Mouse (Mus musculus) forebrain, embryonic 14.5 days (tissue): Measurements from ENCODE around the gene Oas1a. TPM values are rescaled to one million over a fixed set of nuclear protein-coding genes. Genes with fewer than 3 reads are reported as not detected.
"Not testable (repeated sequence)": the region's sequence is repeated elsewhere in the genome, so short reads cannot be mapped to it uniquely, and the experiment has no call there.

Source experiments
- ATAC-seq: fragments of 200-750 bp; cut with Nextera tagmentation; 2 replicates; pipeline ENCODE4 v1.8.0; 2017; ENCODE audit warnings: mild to moderate bottlenecking, moderate library complexity
- DNase-seq: peaks from one replicate; pipeline ENCODE4 v3.0.0-alpha.2; 2015; ENCODE audit warnings: low spot score
- H3K27ac ChIP-seq: fragments of 300-500 bp; sonication (generic); 2 replicates; pipeline ENCODE4 v1.5.1; 2014; ENCODE audit warnings: low read depth, mild to moderate bottlenecking, control low read depth, low read length, moderate library complexity
- H3K27me3 ChIP-seq: fragments of 300-500 bp; sonication (generic); replicated peaks from 2 replicates; pipeline ENCODE4 v1.6.1; 2014; ENCODE audit warnings: low read length, control low read depth, mixed read lengths; ENCODE audit not compliant: control insufficient read depth, insufficient read depth
- H3K36me3 ChIP-seq: fragments of 300-500 bp; sonication (generic); 2 replicates; pipeline ENCODE4 v1.6.1; 2014; ENCODE audit warnings: low read length, control low read depth; ENCODE audit not compliant: control insufficient read depth, insufficient read depth
- H3K4me1 ChIP-seq: fragments of 300-500 bp; sonication (generic); 2 replicates; pipeline ENCODE4 v1.6.1; 2014; ENCODE audit warnings: antibody characterized with exemption, low read length, control low read depth; ENCODE audit not compliant: control insufficient read depth, insufficient read depth
- H3K4me2 ChIP-seq: fragments of 300-500 bp; sonication (generic); 2 replicates; pipeline ENCODE4 v1.6.1; 2014; ENCODE audit warnings: mild to moderate bottlenecking, control low read depth, low read length
- H3K4me3 ChIP-seq: fragments of 300-500 bp; sonication (generic); 2 replicates; pipeline ENCODE4 v1.5.1; 2014; ENCODE audit warnings: low read depth, low read length, control low read depth
- H3K9ac ChIP-seq: fragments of 300-500 bp; sonication (generic); 2 replicates; pipeline ENCODE4 v1.6.1; 2014; ENCODE audit warnings: mild to moderate bottlenecking, low read length, control low read depth, moderate library complexity
- H3K9me3 ChIP-seq: fragments of 300-500 bp; sonication (generic); replicated peaks from 2 replicates; pipeline ENCODE4 v1.6.1; 2016; ENCODE audit warnings: low read length, control low read depth, mixed read lengths; ENCODE audit not compliant: control insufficient read depth
- WGBS: fragments of 180-500 bp; shearing (Covaris S2); extraction: QIAGEN DNeasy Blood & Tissue Kit; methylation state at CpG from one replicate; pipeline ENCODE4 v1.1.7; 2014; 5-methylcytosine and 5-hydroxymethylcytosine counted together
- polyA plus RNA-seq: library from polyadenylated mRNA; unstranded; fragments of >200 nt; fragmentation: Nextera tagmentation; extraction: Ambion mirVana; gene quantifications from 2 replicates; pipeline ENCODE4 v1.2.1, GENCODE M21; 2014

The Oas1a gene
- polyA plus RNA-seq, 1 experiment from 2014 or later: 0.80 TPM

DNA sequence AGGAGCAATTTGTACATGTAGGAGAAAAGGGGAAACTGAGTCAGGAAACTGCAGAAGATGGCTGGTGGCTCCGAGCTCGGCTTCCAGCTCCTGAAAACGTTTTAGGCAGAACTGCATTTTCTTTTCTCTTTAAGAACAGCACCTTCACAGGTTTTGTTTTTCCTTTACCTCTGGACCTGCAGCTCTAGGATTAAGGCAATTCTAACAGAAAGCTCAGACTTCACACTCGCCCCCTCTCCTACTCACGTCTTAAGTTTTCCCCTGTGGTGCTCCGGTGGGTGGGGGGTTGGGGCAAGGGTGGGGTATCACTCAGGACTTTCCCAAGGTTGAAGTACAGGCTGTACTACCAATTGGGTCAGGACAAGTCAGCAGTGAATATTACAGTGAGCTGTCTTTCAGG, 19.5 kb downstream of the Oas1a start:
- Histone ChIP-seq H3K9me3 (no peaks in the 10 kb centered on the region), H3K27me3 (no peaks in the 10 kb centered on the region), H3K36me3 (no peaks in the 10 kb centered on the region), H3K4me2 (no peak overlapping the region), H3K4me3 (no peak overlapping the region), H3K9ac (no peak overlapping the region), H3K4me1 (no peaks in the 10 kb centered on the region), H3K27ac (no peak overlapping the region)
- ATAC-seq (no peak), DNase-seq (no peak)
- 62% methylated on average over 6 of the region's 6 CpGs for WGBS

DNA sequence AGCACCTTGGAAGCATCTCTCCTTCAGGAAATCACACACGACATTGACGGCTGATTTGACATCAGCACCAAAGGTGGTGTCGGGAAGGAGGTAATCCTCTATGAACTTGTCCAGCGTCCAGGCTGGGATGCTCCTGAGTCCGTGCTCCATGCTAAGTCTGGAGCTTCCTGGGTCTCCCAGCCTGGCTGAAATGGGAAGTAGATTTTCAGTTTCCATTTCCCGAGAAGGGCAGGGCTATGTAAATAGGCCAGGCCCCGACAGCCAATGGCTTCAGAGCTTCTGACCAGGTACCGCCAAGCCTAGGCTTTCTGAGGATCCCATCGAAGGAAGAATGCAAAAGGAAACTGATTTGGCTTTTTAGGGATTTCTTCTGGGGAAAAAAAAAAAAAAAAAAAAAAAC, 19.9 kb downstream of the Oas1a start, which contains the start of gene Oas1g:
TSS of gene Oas1g (minus strand) at position 201 of the 400 bp plus-strand sequence.
- H3K27ac ChIP-seq, H3K27me3 ChIP-seq, DNase-seq, H3K9ac ChIP-seq, H3K4me2 ChIP-seq, ATAC-seq, H3K4me3 ChIP-seq, H3K36me3 ChIP-seq, H3K4me1 ChIP-seq, H3K9me3 ChIP-seq: not testable (repeated sequence)
- WGBS: 33% methylated on average over 5 of the region's 9 CpGs

DNA sequence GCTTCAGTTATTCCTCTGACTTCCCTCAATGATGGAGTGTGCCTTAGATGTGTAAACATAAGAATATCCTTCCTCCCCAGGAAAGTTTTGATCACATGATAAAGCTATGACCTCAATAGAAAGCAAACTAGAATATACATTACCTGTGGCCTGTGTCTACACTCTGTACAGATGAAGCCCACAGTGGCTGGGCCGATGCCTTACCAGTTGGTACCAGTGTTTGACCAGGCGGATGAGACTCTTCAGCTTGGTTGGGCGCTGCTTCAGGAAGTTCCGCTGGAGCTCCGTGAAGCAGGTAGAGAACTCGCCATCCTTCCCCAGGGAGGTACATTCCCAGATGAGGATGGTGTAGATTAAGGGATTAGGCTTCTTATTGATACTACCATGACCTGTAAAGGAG, 25.6 kb downstream of the Oas1a start:
- WGBS: 93% methylated on average over 6 of the region's 6 CpGs
- H3K27me3 ChIP-seq, H3K9ac ChIP-seq, H3K4me1 ChIP-seq, H3K36me3 ChIP-seq, H3K27ac ChIP-seq, H3K4me3 ChIP-seq, H3K4me2 ChIP-seq, H3K9me3 ChIP-seq, ATAC-seq, DNase-seq: not testable (repeated sequence)

DNA sequence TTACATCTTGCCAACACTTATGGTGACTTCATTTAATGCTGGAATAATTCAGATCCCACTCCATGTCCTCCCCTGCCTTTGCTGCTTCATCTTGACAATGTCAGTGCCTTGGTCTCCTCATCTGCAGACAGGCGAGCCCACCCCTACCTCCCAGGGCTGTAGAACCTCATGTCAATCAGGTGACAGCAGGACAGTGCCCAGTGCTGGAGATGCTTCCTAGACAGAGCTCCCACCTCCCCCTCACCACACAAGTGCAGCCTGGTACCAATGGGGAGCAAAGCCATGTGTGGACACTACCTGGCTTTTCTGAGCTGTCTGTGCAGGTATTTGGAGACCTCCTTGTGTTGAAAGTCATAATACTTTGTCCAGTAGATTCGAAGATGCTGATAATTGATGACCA, 28.5 kb downstream of the Oas1a start:
- not testable (repeated sequence) for H3K27ac ChIP-seq, H3K9me3 ChIP-seq, DNase-seq, ATAC-seq, H3K4me3 ChIP-seq, H3K36me3 ChIP-seq, H3K4me1 ChIP-seq, H3K4me2 ChIP-seq, H3K9ac ChIP-seq, H3K27me3 ChIP-seq
- 74% methylated on average over 2 of the region's 2 CpGs for WGBS

DNA sequence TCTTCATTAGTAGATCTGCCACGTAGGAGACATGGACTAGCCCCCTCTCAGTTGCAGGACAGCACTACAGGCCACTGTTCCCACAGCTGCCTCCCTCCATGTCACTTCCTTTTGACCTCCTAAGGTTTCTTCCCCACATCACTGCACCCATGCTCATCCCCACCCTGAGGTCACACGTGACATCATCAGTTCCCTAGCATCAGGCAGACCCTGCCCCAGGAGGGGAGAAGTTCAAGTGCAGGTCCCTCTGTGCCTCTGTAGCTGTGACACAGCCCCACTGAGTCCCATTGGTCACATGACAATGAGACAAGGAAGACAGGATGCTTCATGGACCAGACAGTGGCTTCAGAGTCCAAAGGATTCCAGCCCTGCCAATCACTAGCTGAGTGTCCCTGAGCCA, 29.9 kb downstream of the Oas1a start:
- H3K27me3 ChIP-seq, H3K9me3 ChIP-seq, H3K36me3 ChIP-seq, H3K4me1 ChIP-seq, H3K4me2 ChIP-seq, H3K9ac ChIP-seq, H3K27ac ChIP-seq, DNase-seq, H3K4me3 ChIP-seq, ATAC-seq: not testable (repeated sequence)
- WGBS: 79% methylated on average over 2 of the region's 2 CpGs

DNA sequence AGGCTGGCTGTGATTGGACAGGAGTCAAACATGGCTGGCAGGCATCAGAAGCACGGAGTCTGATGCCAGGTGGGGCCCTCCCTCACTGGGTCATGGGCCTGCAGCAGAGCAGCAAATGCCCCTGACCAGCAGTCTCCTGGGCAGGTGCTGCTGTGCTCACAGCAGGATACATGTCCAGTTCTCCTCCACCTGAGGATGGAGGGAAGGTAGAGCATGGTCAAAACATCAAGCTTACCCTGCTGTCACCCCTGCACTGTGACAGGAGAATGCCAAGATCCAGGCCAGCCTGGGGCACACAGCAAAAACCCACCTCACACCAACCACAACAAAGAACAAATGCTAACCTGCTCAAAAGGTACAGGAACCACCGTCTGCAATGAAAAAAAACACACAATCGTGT, 30.5 kb downstream of the Oas1a start:
- not testable (repeated sequence) for DNase-seq, H3K27me3 ChIP-seq, H3K9ac ChIP-seq, ATAC-seq, H3K4me2 ChIP-seq, H3K36me3 ChIP-seq, H3K4me3 ChIP-seq, H3K9me3 ChIP-seq, H3K4me1 ChIP-seq, H3K27ac ChIP-seq
- WGBS: 68% methylated on average over 2 of the region's 3 CpGs

DNA sequence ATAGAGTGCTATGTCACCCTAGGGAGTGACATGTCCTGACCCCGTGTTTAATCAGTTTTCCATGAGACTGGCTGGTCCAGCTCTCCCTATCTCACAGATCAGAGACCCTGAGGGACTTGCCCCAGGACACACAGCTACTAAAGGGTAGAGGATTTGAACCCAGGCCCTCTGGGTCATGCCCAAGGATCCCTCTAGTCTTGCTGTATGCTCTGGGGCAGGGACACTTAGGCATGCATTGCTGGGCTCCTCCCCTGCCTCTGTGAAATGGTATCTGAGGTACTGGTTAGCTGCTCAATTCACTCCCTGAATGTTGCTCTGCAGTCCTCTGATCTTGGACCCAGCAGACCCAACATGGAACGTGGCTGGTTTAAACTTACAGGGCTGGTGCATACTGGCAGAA, 35.9 kb downstream of the Oas1a start:
- Histone ChIP-seq H3K27me3 (no peaks in the 10 kb centered on the region), H3K9ac (no peak overlapping the region), H3K4me3 (no peak overlapping the region), H3K36me3 (no peaks in the 10 kb centered on the region), H3K9me3 (no peaks in the 10 kb centered on the region), H3K4me2 (no peak overlapping the region), H3K27ac (no peak overlapping the region), H3K4me1 (no peaks in the 10 kb centered on the region)
- 44% methylated on average over 2 of the region's 2 CpGs for WGBS
- no peak for DNase-seq
- ATAC-seq: no peak

DNA sequence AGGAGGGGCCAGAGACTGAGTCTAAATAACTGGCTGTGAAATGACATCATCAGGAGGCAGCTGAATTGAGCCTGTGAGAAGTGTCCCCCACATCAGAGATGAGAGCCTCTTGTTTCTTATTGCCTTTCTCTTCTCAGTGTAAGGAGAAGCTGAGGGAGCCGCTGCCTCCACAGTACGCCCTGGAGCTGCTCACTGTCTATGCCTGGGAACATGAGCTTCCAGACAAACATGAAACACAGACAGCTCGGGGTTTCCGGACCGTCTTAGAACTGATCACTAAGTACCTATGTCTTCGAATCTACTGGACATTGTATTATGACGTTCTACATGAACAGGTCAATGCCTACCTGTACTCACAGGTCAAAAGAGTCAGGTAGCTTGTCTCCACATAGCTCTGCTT, 36.5 kb downstream of the Oas1a start:
- no peaks in the 10 kb centered on the region for H3K9me3 ChIP-seq
- no peak for DNase-seq
- H3K27me3 ChIP-seq: no peaks in the 10 kb centered on the region
- H3K4me1 ChIP-seq: no peaks in the 10 kb centered on the region
- H3K4me2 ChIP-seq: no peak overlapping the region
- WGBS: 80% methylated on average over 7 of the region's 7 CpGs
- no peaks in the 10 kb centered on the region for H3K36me3 ChIP-seq
- no peak overlapping the region for H3K27ac ChIP-seq
- no peak overlapping the region for H3K4me3 ChIP-seq
- H3K9ac ChIP-seq: no peak overlapping the region
- ATAC-seq: no peak

DNA sequence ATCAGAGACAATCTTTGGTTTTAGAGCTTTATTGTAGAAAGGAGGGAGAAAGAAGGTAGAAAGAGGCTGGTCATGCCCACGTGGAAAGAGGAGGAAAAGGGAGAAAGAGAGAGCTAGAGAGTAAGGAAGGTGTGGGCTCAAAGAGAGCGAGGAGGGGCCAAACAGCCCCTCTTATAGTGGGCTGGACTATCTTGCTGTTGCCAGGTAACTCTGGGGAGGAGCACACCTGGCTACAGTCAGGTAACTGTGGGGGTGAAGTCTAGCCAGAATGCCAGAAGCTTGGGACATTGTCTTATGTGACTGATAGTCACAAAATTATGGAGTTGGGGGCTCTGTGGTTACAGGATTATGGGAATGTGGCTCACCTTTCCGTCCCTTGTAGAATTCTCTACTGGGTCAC, 37.2 kb downstream of the Oas1a start:
- H3K4me2 ChIP-seq: no peak overlapping the region
- 68% methylated on average over 3 of the region's 3 CpGs for WGBS
- ATAC-seq: no peak

More for the DNA sequence above, 37.2 kb downstream of the Oas1a start:
- no peak overlapping the region for H3K9ac ChIP-seq
- H3K4me3 ChIP-seq: no peak overlapping the region
- no peaks in the 10 kb centered on the region for H3K9me3 ChIP-seq
- H3K27me3 ChIP-seq: no peaks in the 10 kb centered on the region
- no peaks in the 10 kb centered on the region for H3K4me1 ChIP-seq
- H3K27ac ChIP-seq: no peak overlapping the region
- DNase-seq: no peak
- H3K36me3 ChIP-seq: no peaks in the 10 kb centered on the region
